ENCODE assay signal across 9 mouse cellular contexts in the genomic region with DNA sequence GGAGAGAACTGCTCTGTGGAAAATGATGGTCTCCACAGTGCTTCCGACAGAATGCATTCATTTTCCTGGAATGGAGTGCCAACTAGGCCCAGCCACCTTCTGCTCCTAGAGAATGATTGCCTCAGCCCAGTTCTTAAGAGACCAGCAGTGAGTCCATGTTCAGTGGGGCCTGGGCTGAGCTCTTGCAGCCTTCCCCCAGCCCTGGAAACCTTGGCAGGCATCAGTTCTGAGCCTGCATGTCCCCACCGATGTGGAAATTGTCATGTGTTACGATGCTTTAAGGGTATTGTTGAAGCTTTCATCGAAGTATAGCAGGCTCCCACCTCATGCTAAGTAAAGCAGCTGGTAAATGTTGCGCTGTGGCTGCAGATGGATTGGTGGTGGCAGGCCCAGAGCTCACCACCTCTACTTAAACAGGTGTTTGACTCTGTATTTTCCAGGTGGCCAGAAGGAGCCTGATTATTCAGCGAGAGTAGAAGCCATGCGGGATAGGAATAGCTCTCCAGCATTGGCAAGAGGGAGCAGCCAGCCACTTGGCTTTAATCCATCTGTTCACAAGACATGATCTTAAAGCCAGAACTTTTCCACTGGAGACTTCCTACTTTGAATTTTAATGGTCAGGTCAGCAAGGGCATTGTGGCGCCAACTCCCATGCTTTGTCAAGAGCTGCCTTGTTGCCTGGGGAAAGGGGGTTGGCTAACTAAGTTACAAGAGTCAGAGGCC.
DNase-seq lines count a peak whose midpoint lies in the region; ATAC-seq and TF ChIP-seq lines count a peak whose summit lies in the region.
"Had no signal": no experiment of that assay in that cellular context is flagged by ENCODE, and none has a peak within 500 bp of the region (broad histone marks: within the 10 kb centered on the region; RNA-seq: fewer than 3 reads in every experiment).

No protein-coding gene starts in this region.

- no peak overlapping the region for H3K4me2 ChIP-seq in heart, embryonic 12.5 days
- H3K4me2 ChIP-seq in neural tube, embryonic 15.5 days: no peak overlapping the region
- no peak overlapping the region for H3K4me2 ChIP-seq in midbrain, postnatal 0 days (ENCODE audit: low read depth, low read length, poor library complexity, severe bottlenecking)

- H3K27me3 ChIP-seq in heart, embryonic 12.5 days (replicated peaks): no peaks in the 10 kb centered on the region
- H3K27me3 ChIP-seq in neural tube, embryonic 15.5 days (replicated peaks): no peaks in the 10 kb centered on the region
- H3K27me3 ChIP-seq in midbrain, postnatal 0 days (ENCODE audit: insufficient read depth, low read length): no peaks in the 10 kb centered on the region
- H3K27me3 ChIP-seq in thymus, adult 2 months (ENCODE audit: control insufficient read depth, insufficient read depth, low read length): no peaks in the 10 kb centered on the region
- H3K27me3 ChIP-seq: CH12.LX had no signal

- no peak for TF ChIP-seq POLR2A in thymus, adult 2 months (IDR thresholded peaks at IDR 0.05; ENCODE audit: control insufficient read depth, extremely low read depth, insufficient read depth, low read length, poor library complexity)

- no peak for ATAC-seq in heart, embryonic 12.5 days (ENCODE audit: insufficient number of reproducible peaks, low FRiP score)
- ATAC-seq in neural tube, embryonic 15.5 days (ENCODE audit: low FRiP score): peak; percentile 63; the same call in 1 of the 2 replicates
- peak; percentile 71; the same call in 1 of the 2 replicates for ATAC-seq in midbrain, postnatal 0 days (ENCODE audit: low FRiP score)

- no peak overlapping the region for H3K27ac ChIP-seq in heart, embryonic 12.5 days (ENCODE audit: poor library complexity, severe bottlenecking)
- peak overlapping the region; percentile 4; the same call in 1 of the 2 replicates for H3K27ac ChIP-seq in neural tube, embryonic 15.5 days (replicated peaks)
- H3K27ac ChIP-seq in midbrain, postnatal 0 days (ENCODE audit: low read depth, low read length): no peak overlapping the region
- H3K27ac ChIP-seq in thymus, adult 2 months (ENCODE audit: control insufficient read depth, insufficient read depth, low read length): no peak overlapping the region

- 76% methylated on average over 8 of the region's 8 CpGs for WGBS in heart, embryonic 12.5 days
- 75% methylated on average over 8 of the region's 8 CpGs for WGBS in neural tube, embryonic 15.5 days
- 78% methylated on average over 8 of the region's 8 CpGs for WGBS in midbrain, postnatal 0 days
- 95% methylated on average over 8 of the region's 8 CpGs for WGBS in thymus, adult 2 months

- H3K9ac ChIP-seq in heart, embryonic 12.5 days: no peak overlapping the region
- H3K9ac ChIP-seq in neural tube, embryonic 15.5 days (replicated peaks): no peak overlapping the region
- no peak overlapping the region for H3K9ac ChIP-seq in midbrain, postnatal 0 days (replicated peaks; ENCODE audit: low read length, poor library complexity, severe bottlenecking)

- intact Hi-C loops in heart, postnatal 10 days (cut with DNase I): no loop called here

- H3K4me3 ChIP-seq in heart, embryonic 12.5 days: no peak overlapping the region
- no peak overlapping the region for H3K4me3 ChIP-seq in neural tube, embryonic 15.5 days (replicated peaks)
- H3K4me3 ChIP-seq in midbrain, postnatal 0 days (ENCODE audit: low read depth, low read length): no peak overlapping the region
- no peak overlapping the region for H3K4me3 ChIP-seq in thymus, adult 2 months (ENCODE audit: control insufficient read depth, insufficient read depth, low read length)

- H3K9me3 ChIP-seq in heart, embryonic 12.5 days (replicated peaks): no peaks in the 10 kb centered on the region
- no peaks in the 10 kb centered on the region for H3K9me3 ChIP-seq in neural tube, embryonic 15.5 days (replicated peaks)
- H3K9me3 ChIP-seq in midbrain, postnatal 0 days (ENCODE audit: low read length): no peaks in the 10 kb centered on the region

- H3K4me1 ChIP-seq in heart, embryonic 12.5 days (replicated peaks): peaks cover 4% of the 10 kb centered on the region; the same call in 1 of the 2 replicates
- H3K4me1 ChIP-seq in neural tube, embryonic 15.5 days: 0 out of 2 replicates have a peak, but pooled peaks cover 7% of the 10 kb centered on the region
- no peaks in the 10 kb centered on the region for H3K4me1 ChIP-seq in midbrain, postnatal 0 days (ENCODE audit: insufficient read depth, low read length)
- no peaks in the 10 kb centered on the region for H3K4me1 ChIP-seq in thymus, adult 2 months (replicated peaks; ENCODE audit: control insufficient read depth, insufficient read depth, low read length)

- H3K36me3 ChIP-seq in heart, embryonic 12.5 days: no peaks in the 10 kb centered on the region
- no peaks in the 10 kb centered on the region for H3K36me3 ChIP-seq in neural tube, embryonic 15.5 days
- no peaks in the 10 kb centered on the region for H3K36me3 ChIP-seq in midbrain, postnatal 0 days (ENCODE audit: insufficient read depth, low read length)
- H3K36me3 ChIP-seq in thymus, adult 2 months (ENCODE audit: control insufficient read depth, insufficient read depth, low read length): no peaks in the 10 kb centered on the region

- peak; percentile 93 for DNase-seq in heart, adult 11 months
- no peak for DNase-seq in neural tube, embryonic 10.5 days (ENCODE audit: extremely low spot score, low spot score)
- peak; percentile 61 to 68 for DNase-seq in heart, postnatal 10 days
- DNase-seq in midbrain, postnatal 0 days (ENCODE audit: low spot score): peak; percentile 88
- DNase-seq in thymus, adult 2 months: no peak
- no peak for DNase-seq in gastrocnemius, postnatal 10 days

- TF ChIP-seq CTCF in midbrain, postnatal 0 days (IDR thresholded peaks at IDR 0.05): no peak
- TF ChIP-seq CTCF in thymus, adult 2 months (IDR thresholded peaks at IDR 0.05; ENCODE audit: borderline replicate concordance, control insufficient read depth, extremely low read depth, insufficient read depth, low read length, poor library complexity): no peak

Comparison
In these comparisons a context has a peak if more than half of its experiments do, and no peak if none do; other contexts are left out.
1. DNase-seq: peak in heart, adult 11 months (single experiment), heart, postnatal 10 days (2 of 2) and midbrain, postnatal 0 days (single experiment); none in neural tube, embryonic 10.5 days (single experiment), thymus, adult 2 months (single experiment) and gastrocnemius, postnatal 10 days (single experiment).